Mouse (Mus musculus): ENCODE data around the gene Mef2a. TPM values are rescaled to one million over a fixed set of nuclear protein-coding genes. Genes with fewer than 3 reads are reported as not detected.

Mef2a gene
- polyA plus RNA-seq, 1 experiment from 2014 or later: 41.0 TPM

DNA sequence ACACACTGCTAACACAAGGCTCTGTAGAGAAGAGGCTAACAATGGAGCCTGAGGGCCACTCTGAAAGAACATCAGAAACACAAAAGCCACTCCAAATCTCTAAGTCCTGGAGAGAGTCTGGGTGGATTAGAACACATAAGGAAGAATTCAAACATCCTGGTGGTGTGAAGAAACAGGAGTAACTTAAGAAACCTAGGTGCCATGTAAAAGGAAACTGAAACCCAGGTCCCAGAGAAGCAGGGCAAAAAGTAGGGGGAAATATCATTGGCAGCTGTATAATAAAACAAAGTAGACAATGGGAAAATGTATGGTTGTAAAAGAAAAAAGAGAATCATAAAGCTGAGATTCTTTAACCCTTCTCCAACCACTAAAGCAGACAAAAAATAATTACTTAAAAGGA, 12.8 kb downstream of the Mef2a start:
- no peaks in the 10 kb centered on the region for H3K9me3 ChIP-seq
- no peak overlapping the region for H3K4me2 ChIP-seq
- H3K9ac ChIP-seq: no peak overlapping the region
- H3K4me3 ChIP-seq: no peak overlapping the region
- H3K27me3 ChIP-seq (replicated peaks): no peaks in the 10 kb centered on the region
- H3K27ac ChIP-seq: no peak overlapping the region
- ATAC-seq (replicated peaks): no peak
- no peaks in the 10 kb centered on the region for H3K4me1 ChIP-seq
- no peaks in the 10 kb centered on the region for H3K36me3 ChIP-seq (replicated peaks)

DNA sequence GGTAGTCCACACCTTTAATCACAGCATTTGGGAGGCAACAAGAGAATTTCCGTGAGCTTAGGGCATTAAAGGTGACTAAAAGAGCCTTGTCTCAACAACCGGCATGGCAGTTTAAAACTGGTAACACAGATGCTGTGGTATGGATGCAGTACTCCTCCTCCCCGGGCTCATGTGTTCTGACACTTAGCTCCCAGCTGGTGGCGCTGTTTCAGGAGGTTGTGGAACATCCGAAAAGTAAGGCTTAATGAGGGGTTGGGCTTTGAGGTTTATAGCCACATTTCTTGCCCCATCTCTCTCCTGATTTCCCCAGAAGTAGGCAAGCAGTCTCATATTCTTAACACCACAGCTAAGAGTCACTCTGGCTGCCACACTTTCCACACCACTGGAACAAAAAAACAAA, 16.8 kb downstream of the Mef2a start:
- Histone ChIP-seq H3K36me3 (replicated peaks) (no peaks in the 10 kb centered on the region), H3K9ac (no peak overlapping the region), H3K4me3 (no peak overlapping the region), H3K4me1 (no peaks in the 10 kb centered on the region), H3K27ac (no peak overlapping the region), H3K4me2 (no peak overlapping the region), H3K27me3 (replicated peaks) (no peaks in the 10 kb centered on the region), H3K9me3 (no peaks in the 10 kb centered on the region)
- 94% methylated on average over 5 of the region's 5 CpGs for WGBS
- ATAC-seq (replicated peaks): no peak

DNA sequence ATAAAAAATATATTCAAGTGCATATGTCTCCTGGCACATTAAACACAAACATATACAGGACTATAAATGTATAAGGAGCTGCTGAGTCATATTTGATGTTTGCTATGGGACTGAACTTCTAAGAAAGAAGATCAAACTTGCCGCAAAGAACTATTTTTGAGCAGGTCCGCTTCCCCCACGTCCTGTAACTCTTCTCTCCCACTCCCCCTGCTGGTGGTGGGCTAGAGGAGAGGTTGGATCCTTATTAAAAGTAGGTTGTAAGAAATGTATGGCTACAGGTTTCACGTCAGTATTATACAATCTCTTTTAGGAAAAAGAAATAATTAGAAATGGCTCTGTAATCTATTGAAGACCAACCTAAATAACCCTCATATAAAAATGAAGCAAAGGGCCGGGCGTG, 19.0 kb downstream of the Mef2a start:
- no peak overlapping the region for H3K4me2 ChIP-seq
- no peak overlapping the region for H3K27ac ChIP-seq
- H3K4me1 ChIP-seq: no peaks in the 10 kb centered on the region
- no peak for ATAC-seq (replicated peaks)
- 87% methylated on average over 6 of the region's 6 CpGs for WGBS
- no peaks in the 10 kb centered on the region for H3K27me3 ChIP-seq (replicated peaks)
- no peaks in the 10 kb centered on the region for H3K36me3 ChIP-seq (replicated peaks)
- H3K9ac ChIP-seq: no peak overlapping the region
- H3K4me3 ChIP-seq: no peak overlapping the region
- H3K9me3 ChIP-seq: no peaks in the 10 kb centered on the region

DNA sequence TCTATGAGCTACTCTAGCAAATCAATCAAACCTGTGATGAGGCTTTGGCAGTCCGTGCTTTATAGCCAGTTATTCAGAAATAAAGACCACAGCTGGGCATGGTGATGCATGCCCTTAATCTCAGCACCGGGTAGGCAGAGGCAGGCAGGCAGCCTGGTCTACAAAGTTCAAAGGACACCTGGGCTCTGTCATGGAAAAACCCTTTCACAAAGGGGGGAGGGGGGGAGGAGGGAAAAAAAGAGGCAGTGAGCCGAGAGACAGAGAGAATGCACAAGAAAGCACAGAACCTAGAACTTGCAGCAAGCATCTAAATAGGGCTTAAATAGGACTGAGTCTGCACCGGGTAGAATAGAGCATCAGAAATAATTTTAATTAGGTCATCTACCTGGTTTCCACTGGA, 19.7 kb downstream of the Mef2a start:
- Histone ChIP-seq H3K27ac (no peak overlapping the region), H3K4me1 (no peaks in the 10 kb centered on the region), H3K27me3 (replicated peaks) (no peaks in the 10 kb centered on the region), H3K9ac (no peak overlapping the region), H3K36me3 (replicated peaks) (no peaks in the 10 kb centered on the region), H3K4me2 (no peak overlapping the region), H3K9me3 (no peaks in the 10 kb centered on the region), H3K4me3 (no peak overlapping the region)
- WGBS: 80% methylated on average over 4 of the region's 4 CpGs
- ATAC-seq (replicated peaks): no peak

DNA sequence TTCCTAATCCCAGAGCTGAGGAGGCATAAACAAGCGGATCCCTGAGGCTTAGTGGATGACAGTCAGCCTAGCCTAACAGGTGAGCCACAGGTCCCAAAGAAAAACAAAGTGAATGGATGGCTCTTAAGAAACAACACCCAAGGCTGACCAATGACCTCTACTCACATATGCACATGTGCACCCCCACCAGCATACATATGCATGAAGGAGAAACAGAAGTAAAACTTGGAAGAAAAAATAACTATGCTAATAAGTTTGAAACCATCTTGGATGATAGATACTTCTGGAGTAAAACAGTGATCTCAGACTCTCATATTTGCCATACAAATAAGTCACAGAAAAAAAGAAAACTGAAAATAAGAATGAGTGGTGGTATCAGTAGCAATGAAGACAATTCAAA, 28.2 kb downstream of the Mef2a start:
- H3K36me3 ChIP-seq (replicated peaks): no peaks in the 10 kb centered on the region

DNA sequence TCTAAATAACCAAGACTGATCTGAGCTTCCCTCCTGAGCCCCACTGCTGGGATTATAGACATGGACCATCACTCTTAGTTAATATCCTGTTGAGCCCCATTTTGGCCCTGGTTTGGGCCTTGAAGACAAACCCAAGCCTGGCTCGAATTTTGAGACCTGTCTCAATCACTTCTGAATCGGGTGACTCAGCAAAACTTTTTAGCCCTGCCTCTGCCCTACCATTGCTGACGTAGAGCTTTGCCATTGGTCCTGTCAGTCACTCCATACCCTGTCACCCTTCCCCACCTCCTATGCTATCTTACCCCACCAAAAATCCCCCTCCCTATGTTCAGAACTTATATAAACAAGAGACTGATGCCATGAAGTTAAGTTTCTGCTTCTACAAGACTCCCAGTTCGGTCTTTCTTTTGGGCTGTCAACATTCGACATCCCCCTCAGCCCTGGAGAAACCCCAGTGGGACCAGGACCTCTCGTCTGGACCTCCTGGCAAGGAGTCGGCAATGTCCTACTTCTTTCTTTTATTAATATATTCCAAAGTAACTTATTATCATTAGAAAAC, 30.5 kb downstream of the Mef2a start:
- Histone ChIP-seq H3K4me2 (no peak overlapping the region), H3K4me1 (no peaks in the 10 kb centered on the region), H3K9ac (no peak overlapping the region), H3K27ac (no peak overlapping the region), H3K27me3 (replicated peaks) (no peaks in the 10 kb centered on the region), H3K9me3 (no peaks in the 10 kb centered on the region), H3K36me3 (replicated peaks) (no peaks in the 10 kb centered on the region), H3K4me3 (no peak overlapping the region)
- no peak for ATAC-seq (replicated peaks)
- WGBS: 91% methylated on average over 7 of the region's 7 CpGs

More for the DNA sequence above, 28.2 kb downstream of the Mef2a start:
- 79% methylated on average over 1 of the region's 1 CpGs for WGBS
- Histone ChIP-seq H3K27me3 (replicated peaks) (no peaks in the 10 kb centered on the region), H3K4me2 (no peak overlapping the region), H3K4me3 (no peak overlapping the region), H3K4me1 (no peaks in the 10 kb centered on the region), H3K27ac (no peak overlapping the region), H3K9me3 (no peaks in the 10 kb centered on the region), H3K9ac (no peak overlapping the region)
- no peak for ATAC-seq (replicated peaks)

DNA sequence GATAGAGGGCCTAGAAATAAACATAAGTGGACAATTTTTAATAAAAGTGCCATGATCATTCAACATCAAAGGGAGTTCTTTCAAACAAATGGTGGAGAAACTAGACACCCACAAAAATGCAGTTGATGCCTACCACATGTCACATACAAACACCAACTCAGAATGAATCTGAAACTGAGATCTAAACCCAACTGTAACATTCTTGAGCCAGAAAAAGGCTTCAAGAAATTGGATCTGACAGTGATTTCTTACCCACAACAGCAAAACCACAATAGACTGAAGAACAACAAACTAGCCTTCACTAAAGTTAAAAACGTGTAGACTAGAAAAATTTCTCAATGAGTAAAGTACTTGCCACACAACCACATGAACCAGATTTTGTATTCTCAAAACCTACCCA, 52.3 kb downstream of the Mef2a start:
- Histone ChIP-seq H3K4me2 (no peak overlapping the region), H3K9me3 (no peaks in the 10 kb centered on the region), H3K36me3 (replicated peaks) (no peaks in the 10 kb centered on the region), H3K27ac (no peak overlapping the region), H3K9ac (no peak overlapping the region), H3K4me3 (no peak overlapping the region), H3K4me1 (no peaks in the 10 kb centered on the region), H3K27me3 (replicated peaks) (no peaks in the 10 kb centered on the region)
- no peak for ATAC-seq (replicated peaks)
- WGBS: 89% methylated on average over 1 of the region's 1 CpGs

DNA sequence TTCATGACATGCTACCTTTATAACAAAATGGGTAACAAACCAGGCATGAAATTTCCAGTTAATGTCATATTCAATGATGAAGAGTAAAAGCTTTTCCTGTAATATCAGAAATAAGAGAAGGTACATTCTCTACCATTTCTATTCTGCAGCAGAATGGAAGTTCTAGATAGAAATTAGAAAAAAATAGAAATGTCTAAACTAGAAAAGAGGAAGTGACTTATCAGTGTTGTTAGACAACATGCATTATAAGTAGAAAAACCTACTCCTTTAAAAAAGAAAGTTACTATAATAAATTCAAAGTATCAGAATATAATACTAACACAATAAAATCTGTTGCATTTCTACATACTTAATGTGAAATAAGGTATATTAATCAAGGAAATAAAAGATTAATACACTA, 54.0 kb downstream of the Mef2a start:
- no peak overlapping the region for H3K4me2 ChIP-seq
- H3K27me3 ChIP-seq (replicated peaks): no peaks in the 10 kb centered on the region
- H3K4me3 ChIP-seq: no peak overlapping the region
- H3K36me3 ChIP-seq (replicated peaks): no peaks in the 10 kb centered on the region
- H3K9me3 ChIP-seq: no peaks in the 10 kb centered on the region
- no peak overlapping the region for H3K27ac ChIP-seq
- H3K4me1 ChIP-seq: no peaks in the 10 kb centered on the region
- no peak for ATAC-seq (replicated peaks)
- no peak overlapping the region for H3K9ac ChIP-seq

DNA sequence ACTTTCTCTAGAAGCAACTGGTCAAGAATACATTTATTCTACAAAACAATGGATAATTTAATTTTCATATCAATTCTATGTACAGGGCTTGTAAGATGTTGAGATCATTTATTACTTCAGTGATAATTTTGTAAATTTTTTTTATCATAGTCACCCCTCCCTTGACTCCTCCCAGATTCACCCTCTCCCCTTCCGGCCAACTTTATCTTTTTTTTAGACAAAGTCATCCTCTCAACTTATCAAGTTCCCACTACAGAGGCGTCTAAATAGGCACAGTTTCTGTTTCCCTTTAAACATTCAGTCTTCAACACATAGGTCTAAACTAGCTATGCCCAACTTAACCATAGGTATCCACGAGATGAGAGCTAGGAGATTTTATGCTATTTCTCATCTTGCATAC, 59.5 kb downstream of the Mef2a start:
- ATAC-seq (replicated peaks): no peak
- WGBS: 94% methylated on average over 3 of the region's 3 CpGs
- Histone ChIP-seq H3K36me3 (replicated peaks) (no peaks in the 10 kb centered on the region), H3K27ac (no peak overlapping the region), H3K4me2 (no peak overlapping the region), H3K9ac (no peak overlapping the region), H3K4me3 (no peak overlapping the region), H3K9me3 (no peaks in the 10 kb centered on the region), H3K4me1 (no peaks in the 10 kb centered on the region), H3K27me3 (replicated peaks) (no peaks in the 10 kb centered on the region)

DNA sequence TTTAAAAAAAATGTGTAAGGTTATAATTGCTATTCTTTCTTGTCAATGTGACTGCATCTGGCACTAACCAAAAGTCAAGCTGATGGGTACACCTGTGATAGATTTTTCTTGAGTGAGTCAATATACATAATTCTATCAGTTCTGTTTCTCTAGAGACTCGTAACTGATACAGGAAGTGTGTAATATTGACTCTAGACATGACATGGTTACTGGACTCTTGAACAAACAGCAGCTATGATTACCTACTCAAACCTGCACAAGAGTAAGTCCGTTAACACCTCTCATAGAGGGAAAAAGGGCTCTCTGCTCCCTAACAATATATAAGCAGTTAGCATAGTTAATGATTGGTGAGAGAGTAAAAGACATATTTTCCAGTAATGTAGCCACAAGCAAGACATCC, 62.5 kb downstream of the Mef2a start:
- 99% methylated on average over 2 of the region's 2 CpGs for WGBS
- no peak for ATAC-seq (replicated peaks)
- Histone ChIP-seq H3K4me3 (no peak overlapping the region), H3K4me2 (no peak overlapping the region), H3K27me3 (replicated peaks) (no peaks in the 10 kb centered on the region), H3K27ac (no peak overlapping the region), H3K36me3 (replicated peaks) (no peaks in the 10 kb centered on the region), H3K9me3 (no peaks in the 10 kb centered on the region), H3K9ac (no peak overlapping the region), H3K4me1 (no peaks in the 10 kb centered on the region)

DNA sequence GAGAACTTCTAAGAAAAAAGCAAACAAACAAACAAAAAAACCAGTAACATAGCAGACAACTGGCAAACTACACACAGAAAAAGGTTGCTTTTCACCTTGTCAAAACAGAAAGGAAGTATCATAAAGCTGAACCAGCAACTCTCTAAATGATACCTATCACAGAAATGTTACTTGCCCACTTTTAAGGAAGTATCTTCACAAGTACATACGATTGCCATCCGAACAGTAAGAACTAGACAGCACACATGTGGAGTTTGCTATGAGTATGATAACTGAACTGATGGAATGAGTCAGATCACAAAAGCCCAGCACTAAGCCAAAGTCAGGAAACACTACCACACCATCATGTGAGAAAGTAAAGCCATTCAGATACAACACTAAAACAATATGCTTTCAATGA, 64.6 kb downstream of the Mef2a start:
- no peak for ATAC-seq (replicated peaks)
- H3K4me2 ChIP-seq: no peak overlapping the region
- no peaks in the 10 kb centered on the region for H3K36me3 ChIP-seq (replicated peaks)
- H3K9ac ChIP-seq: no peak overlapping the region
- no peak overlapping the region for H3K27ac ChIP-seq
- no peaks in the 10 kb centered on the region for H3K9me3 ChIP-seq
- H3K4me3 ChIP-seq: no peak overlapping the region
- no peaks in the 10 kb centered on the region for H3K27me3 ChIP-seq (replicated peaks)
- 93% methylated on average over 2 of the region's 2 CpGs for WGBS
- H3K4me1 ChIP-seq: no peaks in the 10 kb centered on the region

DNA sequence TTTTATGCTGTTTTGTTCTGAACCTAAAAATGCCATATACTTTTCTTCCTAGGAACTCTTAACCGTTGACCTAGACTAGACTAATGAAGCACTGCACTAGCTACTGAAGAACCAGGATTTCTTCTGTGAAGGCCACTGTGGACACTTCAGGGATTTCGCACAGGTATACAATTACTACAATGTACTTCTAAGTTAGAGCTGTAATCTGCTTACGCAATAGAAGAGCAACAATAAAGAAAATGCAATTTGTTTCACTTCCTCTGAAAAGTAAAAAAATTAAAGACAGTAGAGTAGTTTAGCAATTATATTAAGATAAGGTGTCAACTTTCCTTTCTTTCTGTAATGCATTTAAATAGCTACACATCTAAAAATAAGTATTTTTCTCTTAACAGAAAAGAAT, 65.6 kb downstream of the Mef2a start:
- WGBS: 96% methylated on average over 3 of the region's 3 CpGs
- H3K9me3 ChIP-seq: no peaks in the 10 kb centered on the region
- no peaks in the 10 kb centered on the region for H3K27me3 ChIP-seq (replicated peaks)
- ATAC-seq (replicated peaks): no peak
- no peak overlapping the region for H3K4me3 ChIP-seq
- H3K4me2 ChIP-seq: no peak overlapping the region
- no peak overlapping the region for H3K27ac ChIP-seq
- H3K4me1 ChIP-seq: no peaks in the 10 kb centered on the region
- no peak overlapping the region for H3K9ac ChIP-seq
- no peaks in the 10 kb centered on the region for H3K36me3 ChIP-seq (replicated peaks)

DNA sequence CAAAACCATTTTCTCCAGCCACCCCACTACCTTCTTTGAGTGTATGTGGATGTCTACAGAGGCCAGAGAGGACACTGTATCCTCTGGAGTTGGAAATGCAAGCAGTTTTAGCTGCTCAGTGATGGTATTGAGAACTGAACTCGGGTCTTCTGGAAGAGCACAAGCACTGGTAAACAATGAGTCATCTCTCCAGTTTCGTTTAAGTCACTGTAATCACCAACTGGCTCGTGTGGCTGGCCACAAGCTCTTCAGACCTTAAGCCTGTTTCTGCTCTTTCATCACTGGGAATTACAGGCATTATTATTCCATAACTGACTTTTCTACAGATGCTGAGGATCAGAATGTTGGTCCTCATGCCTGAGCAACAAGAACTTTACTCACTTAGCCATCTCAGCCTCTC, 67.7 kb downstream of the Mef2a start:
- Histone ChIP-seq H3K27ac (no peak overlapping the region), H3K4me2 (no peak overlapping the region), H3K4me1 (no peaks in the 10 kb centered on the region), H3K36me3 (replicated peaks) (no peaks in the 10 kb centered on the region), H3K9me3 (no peaks in the 10 kb centered on the region), H3K4me3 (no peak overlapping the region), H3K27me3 (replicated peaks) (no peaks in the 10 kb centered on the region), H3K9ac (no peak overlapping the region)
- no peak for ATAC-seq (replicated peaks)
- WGBS: 90% methylated on average over 3 of the region's 3 CpGs

DNA sequence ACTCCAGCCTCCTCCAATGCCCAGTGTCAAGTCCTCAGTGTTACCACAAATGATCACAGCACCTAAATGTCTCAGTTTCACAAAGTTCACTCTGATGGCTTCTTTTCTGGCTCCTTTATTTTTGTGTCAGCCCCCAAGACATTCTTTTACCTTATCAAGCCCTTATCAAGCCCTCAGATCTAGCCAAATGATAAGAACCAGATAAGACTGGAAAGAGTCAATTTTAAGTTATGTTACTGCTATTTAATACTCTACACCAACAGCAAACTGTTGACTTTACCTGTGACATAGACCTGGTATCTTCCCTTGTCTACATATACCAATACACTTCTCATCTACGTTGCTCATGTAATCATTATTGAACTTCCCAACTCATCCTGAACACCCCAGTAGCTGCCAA, 76.2 kb downstream of the Mef2a start:
- WGBS: 96% methylated on average over 1 of the region's 1 CpGs
- Histone ChIP-seq H3K36me3 (replicated peaks) (no peaks in the 10 kb centered on the region), H3K4me3 (no peak overlapping the region), H3K9ac (no peak overlapping the region), H3K9me3 (no peaks in the 10 kb centered on the region), H3K4me2 (no peak overlapping the region), H3K27ac (no peak overlapping the region), H3K27me3 (replicated peaks) (no peaks in the 10 kb centered on the region), H3K4me1 (no peaks in the 10 kb centered on the region)
- no peak for ATAC-seq (replicated peaks)

Measured in midbrain, embryonic 15.5 days (tissue).